In the genomic region with DNA sequence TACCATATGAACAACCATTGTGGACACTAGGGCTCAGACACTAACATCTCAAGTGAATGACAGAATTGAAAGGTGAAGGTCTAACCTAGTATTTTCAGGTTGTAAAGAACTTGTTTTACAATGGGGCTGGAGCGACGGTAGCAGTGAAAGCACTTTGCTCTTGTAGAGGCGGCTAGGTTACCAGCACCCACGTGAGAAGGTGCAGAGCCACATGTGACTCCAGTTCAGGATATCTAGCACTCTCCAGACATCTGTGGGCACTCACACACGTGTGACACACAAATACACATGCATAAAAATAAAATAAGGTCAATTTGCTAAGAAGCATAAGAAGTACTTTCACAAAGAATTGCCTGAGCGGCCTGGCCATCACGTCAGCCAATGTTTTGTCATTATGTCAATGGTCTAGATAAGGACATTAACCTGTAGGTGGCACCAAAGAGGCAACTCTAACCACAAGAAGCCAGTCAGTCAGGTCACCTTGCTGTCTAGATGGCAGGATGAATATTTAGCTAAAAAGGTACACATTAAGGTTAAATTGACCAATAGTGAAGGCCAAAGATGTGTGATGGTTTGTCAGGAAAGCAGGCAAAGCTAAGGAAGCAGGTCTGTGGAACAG, we compare ENCODE assay signal across 9 mouse cellular contexts.
DNase-seq lines count a peak whose midpoint lies in the region; ATAC-seq and TF ChIP-seq lines count a peak whose summit lies in the region.
"Had no signal": no experiment of that assay in that cellular context is flagged by ENCODE, and none has a peak within 500 bp of the region (broad histone marks: within the 10 kb centered on the region; RNA-seq: fewer than 3 reads in every experiment).

No protein-coding gene starts in this region.

- H3K9me3 ChIP-seq in hindbrain, postnatal 0 days (ENCODE audit: low read length) = no peaks in the 10 kb centered on the region
- H3K9me3 ChIP-seq in liver, embryonic 12.5 days (replicated peaks) = no peaks in the 10 kb centered on the region
- H3K9me3 ChIP-seq: limb, embryonic 13.5 days had no signal

- H3K27ac ChIP-seq in cortical plate, adult 2 months (ENCODE audit: insufficient read depth, low read length) = no peak overlapping the region
- H3K27ac ChIP-seq in hindbrain, postnatal 0 days = no peak overlapping the region
- no peak overlapping the region for H3K27ac ChIP-seq in liver, embryonic 12.5 days
- H3K27ac ChIP-seq: limb, embryonic 13.5 days had no signal

- no peak overlapping the region for H3K9ac ChIP-seq in hindbrain, postnatal 0 days (replicated peaks; ENCODE audit: low read length)
- H3K9ac ChIP-seq in liver, embryonic 12.5 days = no peak overlapping the region
- H3K9ac ChIP-seq: limb, embryonic 13.5 days had no signal

- H3K27me3 ChIP-seq in hindbrain, postnatal 0 days (ENCODE audit: insufficient read depth, low read length) = no peaks in the 10 kb centered on the region
- no peaks in the 10 kb centered on the region for H3K27me3 ChIP-seq in liver, embryonic 12.5 days (replicated peaks)
- H3K27me3 ChIP-seq: limb, embryonic 13.5 days had no signal

- no peak overlapping the region for H3K4me3 ChIP-seq in cortical plate, adult 2 months (ENCODE audit: insufficient read depth, low read length)
- no peak overlapping the region for H3K4me3 ChIP-seq in hindbrain, postnatal 0 days (ENCODE audit: low read length)
- no peak overlapping the region for H3K4me3 ChIP-seq in liver, embryonic 12.5 days
- H3K4me3 ChIP-seq: limb, embryonic 13.5 days had no signal

- peaks cover 1% of the 10 kb centered on the region; the same call in 1 of the 2 replicates for H3K4me1 ChIP-seq in cortical plate, adult 2 months (ENCODE audit: control insufficient read depth, insufficient read depth, low read length)
- no peaks in the 10 kb centered on the region for H3K4me1 ChIP-seq in hindbrain, postnatal 0 days (ENCODE audit: insufficient read depth, low read length)
- peaks cover 21% of the 10 kb centered on the region for H3K4me1 ChIP-seq in liver, embryonic 12.5 days
- H3K4me1 ChIP-seq: limb, embryonic 13.5 days had no signal

- no peak overlapping the region for H3K4me2 ChIP-seq in hindbrain, postnatal 0 days (ENCODE audit: low read depth, low read length)
- H3K4me2 ChIP-seq in liver, embryonic 12.5 days = no peak overlapping the region
- H3K4me2 ChIP-seq: limb, embryonic 13.5 days had no signal

- no peak for ATAC-seq in cerebellum, adult (ENCODE audit: insufficient number of reproducible peaks, low FRiP score, low TSS enrichment)
- ATAC-seq in hindbrain, postnatal 0 days = no peak
- ATAC-seq in liver, embryonic 12.5 days = 0 out of 2 replicates have a peak, but pooled peaks have one; percentile 4

- peak; percentile 36 for DNase-seq in cerebellum, adult 11 months
- peak; percentile 43 to 49 for DNase-seq in right cerebral cortex, adult 2 months (ENCODE audit: low spot score in 2 of 2)
- no peak for DNase-seq in right cerebral cortex, postnatal 25 days
- DNase-seq in hindbrain, postnatal 0 days (ENCODE audit: low spot score) = peak; percentile 82
- DNase-seq in spleen, postnatal 4 days (ENCODE audit: low spot score in 2 of 2) = peak; percentile 44 to 65

- peak; percentile 49 for TF ChIP-seq CTCF in cortical plate, adult 2 months (IDR thresholded peaks at IDR 0.05; ENCODE audit: extremely low read depth, insufficient read depth, low read length)
- TF ChIP-seq CTCF in hindbrain, postnatal 0 days (IDR thresholded peaks at IDR 0.05; ENCODE audit: low read depth) = peak; percentile 74

- WGBS in hindbrain, postnatal 0 days = 58% methylated on average over 7 of the region's 7 CpGs
- 48% methylated on average over 7 of the region's 7 CpGs for WGBS in liver, embryonic 12.5 days (ENCODE audit: insufficient replicate concordance)

- no peaks in the 10 kb centered on the region for H3K36me3 ChIP-seq in hindbrain, postnatal 0 days (ENCODE audit: insufficient read depth, low read length)
- no peaks in the 10 kb centered on the region for H3K36me3 ChIP-seq in liver, embryonic 12.5 days
- H3K36me3 ChIP-seq: limb, embryonic 13.5 days had no signal

- no peak for TF ChIP-seq POLR2A in cortical plate, adult 2 months (IDR thresholded peaks at IDR 0.05; ENCODE audit: extremely low read depth, insufficient read depth, low read length)
